ENCODE assay signal across 27 mouse cellular contexts in the genomic region with DNA sequence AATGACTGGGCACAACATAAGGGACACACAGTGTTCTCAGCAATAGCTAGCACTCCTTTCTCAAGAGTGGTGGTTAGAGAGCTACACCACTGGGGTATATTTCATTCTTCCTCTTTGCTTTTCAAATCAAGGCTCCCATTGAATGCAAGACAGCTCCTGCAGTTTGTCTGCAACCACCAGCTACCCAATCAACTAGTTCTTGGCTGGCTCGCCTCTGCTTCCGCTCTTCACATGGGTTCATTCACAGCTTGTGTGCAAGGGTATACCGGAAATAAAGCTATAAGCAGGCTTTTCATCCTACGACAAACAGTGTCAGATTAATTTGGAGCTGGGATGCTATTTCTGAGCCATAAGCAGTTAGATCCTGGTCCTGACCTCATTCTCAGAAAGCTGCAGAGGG.
DNase-seq lines count a peak whose midpoint lies in the region; ATAC-seq and TF ChIP-seq lines count a peak whose summit lies in the region.
"Had no signal": no experiment of that assay in that cellular context is flagged by ENCODE, and none has a peak within 500 bp of the region (broad histone marks: within the 10 kb centered on the region; RNA-seq: fewer than 3 reads in every experiment).

No protein-coding gene starts in this region.

- H3K36me3 ChIP-seq in forebrain, embryonic 15.5 days, result no peaks in the 10 kb centered on the region
- H3K36me3 ChIP-seq in forebrain, embryonic 10.5 days (replicated peaks), result no peaks in the 10 kb centered on the region
- no peaks in the 10 kb centered on the region for H3K36me3 ChIP-seq in hindbrain, postnatal 0 days (ENCODE audit: insufficient read depth, low read length)
- no peaks in the 10 kb centered on the region for H3K36me3 ChIP-seq in hindbrain, embryonic 12.5 days
- H3K36me3 ChIP-seq in midbrain, embryonic 16.5 days (ENCODE audit: control insufficient read depth, insufficient read depth, low read length), result no peaks in the 10 kb centered on the region
- no peaks in the 10 kb centered on the region for H3K36me3 ChIP-seq in midbrain, embryonic 11.5 days (ENCODE audit: control insufficient read depth, insufficient read depth, low read length)
- H3K36me3 ChIP-seq: embryonic facial prominence, embryonic 12.5 days; heart, embryonic 15.5 days; hindbrain, embryonic 13.5 days; limb, embryonic 13.5 days; neural tube, embryonic 13.5 days had no signal

- no peak overlapping the region for H3K9ac ChIP-seq in forebrain, embryonic 15.5 days (replicated peaks)
- no peak overlapping the region for H3K9ac ChIP-seq in hindbrain, postnatal 0 days (replicated peaks; ENCODE audit: low read length)
- no peak overlapping the region for H3K9ac ChIP-seq in hindbrain, embryonic 12.5 days
- peak overlapping the region; percentile 28; the same call in 1 of the 2 replicates for H3K9ac ChIP-seq in midbrain, embryonic 16.5 days (ENCODE audit: low read depth, low read length)
- H3K9ac ChIP-seq in midbrain, embryonic 11.5 days (ENCODE audit: low read length), result no peak overlapping the region
- H3K9ac ChIP-seq: embryonic facial prominence, embryonic 12.5 days; heart, embryonic 15.5 days; hindbrain, embryonic 13.5 days; limb, embryonic 13.5 days; neural tube, embryonic 13.5 days had no signal

- H3K4me2 ChIP-seq in forebrain, embryonic 15.5 days (replicated peaks), result no peak overlapping the region
- H3K4me2 ChIP-seq in hindbrain, postnatal 0 days (ENCODE audit: low read depth, low read length), result no peak overlapping the region
- H3K4me2 ChIP-seq in hindbrain, embryonic 12.5 days (replicated peaks), result no peak overlapping the region
- H3K4me2 ChIP-seq in midbrain, embryonic 16.5 days (ENCODE audit: low read length), result no peak overlapping the region
- H3K4me2 ChIP-seq in midbrain, embryonic 11.5 days, result no peak overlapping the region
- H3K4me2 ChIP-seq: embryonic facial prominence, embryonic 12.5 days; heart, embryonic 15.5 days; hindbrain, embryonic 13.5 days; limb, embryonic 13.5 days; liver, embryonic 11.5 days; neural tube, embryonic 13.5 days had no signal

- H3K9me3 ChIP-seq in forebrain, embryonic 15.5 days, result no peaks in the 10 kb centered on the region
- no peaks in the 10 kb centered on the region for H3K9me3 ChIP-seq in forebrain, embryonic 10.5 days
- no peaks in the 10 kb centered on the region for H3K9me3 ChIP-seq in hindbrain, postnatal 0 days (ENCODE audit: low read length)
- no peaks in the 10 kb centered on the region for H3K9me3 ChIP-seq in hindbrain, embryonic 12.5 days (replicated peaks)
- no peaks in the 10 kb centered on the region for H3K9me3 ChIP-seq in midbrain, embryonic 16.5 days (replicated peaks; ENCODE audit: control insufficient read depth, low read length, poor library complexity, severe bottlenecking)
- H3K9me3 ChIP-seq in midbrain, embryonic 11.5 days (ENCODE audit: control insufficient read depth, low read length), result no peaks in the 10 kb centered on the region
- H3K9me3 ChIP-seq: embryonic facial prominence, embryonic 12.5 days; heart, embryonic 15.5 days; hindbrain, embryonic 13.5 days; limb, embryonic 13.5 days; neural tube, embryonic 13.5 days had no signal

- DNase-seq in forebrain, embryonic 10.5 days (ENCODE audit: extremely low spot score, low spot score), result no peak
- DNase-seq in hindbrain, postnatal 0 days (ENCODE audit: low spot score), result peak; percentile 39
- DNase-seq in midbrain, embryonic 11.5 days (ENCODE audit: low spot score, missing footprints), result no peak
- peak; percentile 46 for DNase-seq in brain, adult 2 months (ENCODE audit: low read depth, low spot score)
- DNase-seq: adrenal gland, postnatal 10 days; cerebellum, adult 11-12 months; cerebellum, adult 9-11 months; embryo, embryonic 11 days; gastrocnemius, postnatal 14 days; heart, postnatal 36 days; kidney, adult 9 months; kidney, postnatal 10 days; layer of hippocampus, postnatal 36 days; thymus, adult 2 months; thymus, postnatal 36 days had no signal

- peaks cover 5% of the 10 kb centered on the region; the same call in 1 of the 2 replicates for H3K4me1 ChIP-seq in forebrain, embryonic 15.5 days
- H3K4me1 ChIP-seq in forebrain, embryonic 10.5 days, result peaks cover 4% of the 10 kb centered on the region; the same call in 1 of the 2 replicates
- 0 out of 2 replicates have a peak, but pooled peaks cover 3% of the 10 kb centered on the region for H3K4me1 ChIP-seq in hindbrain, postnatal 0 days (ENCODE audit: insufficient read depth, low read length)
- no peaks in the 10 kb centered on the region for H3K4me1 ChIP-seq in hindbrain, embryonic 12.5 days
- peaks cover 7% of the 10 kb centered on the region for H3K4me1 ChIP-seq in midbrain, embryonic 16.5 days (ENCODE audit: control insufficient read depth, insufficient read depth, low read length)
- no peaks in the 10 kb centered on the region for H3K4me1 ChIP-seq in midbrain, embryonic 11.5 days (ENCODE audit: control insufficient read depth, insufficient read depth, low read length)
- H3K4me1 ChIP-seq: embryonic facial prominence, embryonic 12.5 days; heart, embryonic 15.5 days had no signal

- TF ChIP-seq CTCF in hindbrain, postnatal 0 days (IDR thresholded peaks at IDR 0.05; ENCODE audit: low read depth), result no peak

- H3K27ac ChIP-seq in forebrain, embryonic 15.5 days (replicated peaks), result no peak overlapping the region
- no peak overlapping the region for H3K27ac ChIP-seq in forebrain, embryonic 10.5 days
- no peak overlapping the region; the same call in 1 of the 2 replicates for H3K27ac ChIP-seq in hindbrain, postnatal 0 days
- no peak overlapping the region for H3K27ac ChIP-seq in hindbrain, embryonic 12.5 days
- peak overlapping the region; percentile 36; the same call in 1 of the 2 replicates for H3K27ac ChIP-seq in midbrain, embryonic 16.5 days (ENCODE audit: low read length)
- H3K27ac ChIP-seq in midbrain, embryonic 11.5 days (ENCODE audit: low read depth, low read length), result no peak overlapping the region
- H3K27ac ChIP-seq: embryonic facial prominence, embryonic 12.5 days; heart, embryonic 15.5 days; hindbrain, embryonic 13.5 days; limb, embryonic 13.5 days; neural tube, embryonic 13.5 days had no signal

- no peak overlapping the region for H3K4me3 ChIP-seq in forebrain, embryonic 15.5 days
- no peak overlapping the region for H3K4me3 ChIP-seq in forebrain, embryonic 10.5 days
- no peak overlapping the region for H3K4me3 ChIP-seq in hindbrain, postnatal 0 days (ENCODE audit: low read length)
- H3K4me3 ChIP-seq in hindbrain, embryonic 12.5 days, result no peak overlapping the region
- no peak overlapping the region for H3K4me3 ChIP-seq in midbrain, embryonic 16.5 days (ENCODE audit: low read depth, low read length)
- H3K4me3 ChIP-seq in midbrain, embryonic 11.5 days (ENCODE audit: low read depth, low read length), result no peak overlapping the region
- H3K4me3 ChIP-seq: embryonic facial prominence, embryonic 12.5 days; heart, embryonic 15.5 days; hindbrain, embryonic 13.5 days; limb, embryonic 13.5 days; neural tube, embryonic 13.5 days had no signal

- WGBS in forebrain, embryonic 15.5 days, result 41% methylated on average over 4 of the region's 4 CpGs
- WGBS in forebrain, embryonic 10.5 days, result 86% methylated on average over 4 of the region's 4 CpGs
- 42% methylated on average over 4 of the region's 4 CpGs for WGBS in hindbrain, postnatal 0 days
- 86% methylated on average over 4 of the region's 4 CpGs for WGBS in hindbrain, embryonic 12.5 days
- 51% methylated on average over 4 of the region's 4 CpGs for WGBS in midbrain, embryonic 16.5 days
- WGBS in midbrain, embryonic 11.5 days, result 83% methylated on average over 4 of the region's 4 CpGs

- 0 out of 2 replicates have a peak, but pooled peaks have one; percentile 38 for ATAC-seq in forebrain, embryonic 15.5 days (replicated peaks)
- peak; percentile 68 for ATAC-seq in hindbrain, postnatal 0 days
- no peak for ATAC-seq in hindbrain, embryonic 12.5 days (ENCODE audit: low FRiP score)
- ATAC-seq in midbrain, embryonic 16.5 days, result no peak
- no peak for ATAC-seq in midbrain, embryonic 11.5 days (ENCODE audit: low FRiP score)
- ATAC-seq: intestine, postnatal 0 days; lung, postnatal 0 days; Patski had no signal

- H3K27me3 ChIP-seq in forebrain, embryonic 15.5 days, result no peaks in the 10 kb centered on the region
- H3K27me3 ChIP-seq in forebrain, embryonic 10.5 days (ENCODE audit: poor library complexity, severe bottlenecking), result no peaks in the 10 kb centered on the region
- H3K27me3 ChIP-seq in hindbrain, postnatal 0 days (ENCODE audit: insufficient read depth, low read length), result no peaks in the 10 kb centered on the region
- H3K27me3 ChIP-seq in hindbrain, embryonic 12.5 days, result no peaks in the 10 kb centered on the region
- no peaks in the 10 kb centered on the region for H3K27me3 ChIP-seq in midbrain, embryonic 16.5 days (ENCODE audit: control insufficient read depth, insufficient read depth, low read depth, low read length)
- H3K27me3 ChIP-seq in midbrain, embryonic 11.5 days (ENCODE audit: control insufficient read depth, insufficient read depth, low read length), result no peaks in the 10 kb centered on the region
- H3K27me3 ChIP-seq: embryonic facial prominence, embryonic 12.5 days; hindbrain, embryonic 13.5 days; limb, embryonic 13.5 days; neural tube, embryonic 13.5 days; Patski had no signal

Comparison
In these comparisons a context has a peak if more than half of its experiments do, and no peak if none do; other contexts are left out.
1. ATAC-seq: peak in forebrain, embryonic 15.5 days (single experiment) and hindbrain, postnatal 0 days (single experiment); none in hindbrain, embryonic 12.5 days (single experiment), midbrain, embryonic 16.5 days (single experiment) and midbrain, embryonic 11.5 days (single experiment).
2. DNase-seq: peak in hindbrain, postnatal 0 days (single experiment) and brain, adult 2 months (single experiment); none in forebrain, embryonic 10.5 days (single experiment) and midbrain, embryonic 11.5 days (single experiment).